Mouse (Mus musculus) G1E-ER4 (cell line): Measurements from ENCODE around the gene Spred3. TPM values are rescaled to one million over a fixed set of nuclear protein-coding genes. Genes with fewer than 3 reads are reported as not detected.

Experiments
- GATA1 ChIP-seq: IDR thresholded peaks from one replicate; pipeline ENCODE4 v1.8.0; 2012; ENCODE audit warnings: low read length, inconsistent platforms
- polyA plus RNA-seq: library from polyadenylated mRNA; stranded (reverse); fragments of >175 nt; gene quantifications from 2 replicates; pipeline ENCODE4 v1.2.3, GENCODE M21; 2012

Gene Spred3
- polyA plus RNA-seq, 1 experiment, result 0.72 TPM

- no peak for TF ChIP-seq GATA1
These were observed 763 bp downstream of the Spred3 start for GRCm38 (mm10) chr7:29169231-29170065.

DNA sequence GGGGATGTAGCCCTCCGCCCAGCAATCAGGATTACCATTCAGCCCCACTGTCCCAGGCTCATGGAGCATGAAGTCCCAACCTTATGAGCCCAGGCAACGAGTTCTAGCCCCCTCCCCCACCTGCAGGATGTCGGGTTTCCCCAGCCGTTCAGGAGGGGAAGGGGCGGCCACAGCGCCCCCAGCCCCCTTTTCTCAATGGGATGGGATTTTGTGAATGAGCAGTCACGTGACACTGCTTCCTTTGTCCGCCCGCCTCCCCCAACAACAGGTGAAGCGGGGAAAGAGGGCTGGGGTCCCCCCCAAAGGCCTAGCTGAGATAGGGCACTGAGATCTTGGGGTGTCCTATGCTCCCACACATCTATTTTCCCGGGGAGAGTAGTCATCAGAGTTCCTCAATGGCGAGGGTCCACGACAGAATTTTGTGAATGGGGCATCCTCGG, 1.4 kb downstream of the Spred3 start:
- no peak for TF ChIP-seq GATA1

DNA sequence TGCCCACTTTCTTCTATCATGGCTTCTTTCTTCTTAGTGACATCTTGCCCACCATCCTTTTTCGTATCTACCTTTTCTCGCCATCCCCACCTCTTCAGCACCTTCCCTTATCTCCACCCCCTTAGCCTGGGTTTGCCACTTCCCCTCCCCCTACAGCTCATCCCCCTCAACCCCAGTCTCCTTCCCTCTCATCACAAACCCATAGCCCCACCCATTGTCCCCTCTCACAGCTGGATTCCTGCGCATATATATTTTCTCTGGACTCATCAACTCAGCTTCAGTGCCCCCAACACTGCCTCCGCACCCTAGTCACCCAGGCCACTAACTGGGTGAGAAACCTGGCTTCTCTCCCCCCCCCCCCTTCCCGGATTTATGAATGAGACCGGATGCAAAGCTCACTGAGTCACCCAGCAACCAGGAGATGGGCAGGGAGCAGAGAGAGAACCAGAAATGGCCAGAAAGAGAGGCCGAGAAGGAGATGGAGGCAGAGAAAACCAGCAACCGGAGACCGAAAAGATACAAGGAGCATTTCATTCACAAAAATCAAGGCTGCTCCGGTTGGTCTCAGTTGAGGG, 2.0 kb downstream of the Spred3 start:
- TF ChIP-seq GATA1, result no peak

DNA sequence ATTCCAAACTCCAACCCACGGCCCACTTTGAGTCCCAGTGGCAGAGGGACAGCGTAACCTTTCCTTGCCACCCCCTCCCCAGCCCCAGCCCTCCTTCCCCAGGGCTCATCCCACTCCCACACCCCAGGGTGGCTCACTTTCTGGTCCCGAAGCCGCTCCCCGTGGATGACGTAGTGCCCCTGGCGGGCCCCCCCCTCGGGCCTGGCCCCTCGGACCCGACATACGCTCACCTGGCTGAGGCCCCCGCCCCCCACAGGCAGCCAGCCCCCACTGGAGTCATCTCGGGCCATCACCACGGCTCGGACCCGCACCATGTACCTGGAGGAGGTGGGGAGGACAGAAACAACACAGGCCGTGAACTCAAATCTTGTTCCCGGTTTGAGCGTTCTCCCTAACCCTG, 2.6 kb downstream of the Spred3 start:
- no peak for TF ChIP-seq GATA1

DNA sequence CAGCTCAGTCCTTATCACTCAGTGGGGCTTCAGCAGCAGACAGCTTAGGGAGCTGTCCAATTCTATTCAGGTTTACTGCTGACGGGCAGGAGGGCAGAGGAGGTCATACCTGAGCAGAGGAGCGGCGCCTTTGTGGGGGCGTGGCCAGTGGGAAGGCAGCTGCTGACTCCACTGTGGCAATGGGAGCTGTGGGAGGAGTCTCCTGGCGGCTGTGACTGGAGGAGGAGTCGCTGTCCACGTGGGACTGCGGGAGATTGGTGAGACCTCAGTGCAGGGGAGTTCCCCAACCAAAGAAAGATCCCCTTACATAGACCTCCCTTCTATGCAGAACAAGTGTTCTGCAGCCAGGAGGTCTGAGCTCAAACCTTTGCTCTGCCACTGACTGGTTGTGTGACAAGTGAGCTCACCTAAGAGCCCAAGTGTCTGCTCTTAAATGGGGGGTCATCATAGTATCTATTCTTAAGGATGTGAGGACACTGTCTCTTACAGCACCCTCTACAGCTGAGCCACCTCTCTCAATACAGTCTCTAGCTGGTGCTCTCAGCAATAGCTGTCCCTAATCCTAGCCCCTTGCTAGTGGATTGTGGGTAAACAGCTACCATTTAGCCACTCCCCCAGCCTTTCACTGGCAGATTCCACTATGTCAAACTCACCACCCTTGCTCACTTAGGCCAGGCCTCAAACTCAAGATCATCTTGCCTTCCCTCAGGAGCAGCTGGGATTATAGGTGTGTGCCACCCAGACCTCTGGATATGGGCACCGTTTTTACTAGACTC, 7.3 kb downstream of the Spred3 start:
- no peak for TF ChIP-seq GATA1

DNA sequence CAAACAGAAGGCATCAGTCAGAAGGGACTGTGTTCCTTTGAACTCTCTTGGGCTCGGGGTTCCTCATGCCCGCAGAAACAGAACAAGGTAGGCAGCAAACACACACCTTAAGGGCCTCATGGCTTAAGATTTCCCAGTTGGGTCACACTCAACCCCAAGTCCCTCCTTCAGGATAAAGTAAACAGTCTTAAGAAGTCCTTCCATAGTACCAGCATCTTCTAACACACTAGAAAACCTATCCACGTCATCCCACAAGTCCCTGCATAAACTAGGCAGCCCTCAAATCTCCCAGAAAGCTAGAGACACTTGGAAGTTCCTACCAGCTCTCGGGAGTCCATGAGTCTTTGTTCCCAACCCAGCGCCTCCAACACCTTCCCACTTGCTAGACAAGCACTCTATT, 7.9 kb downstream of the Spred3 start:
- TF ChIP-seq GATA1, result no peak

DNA sequence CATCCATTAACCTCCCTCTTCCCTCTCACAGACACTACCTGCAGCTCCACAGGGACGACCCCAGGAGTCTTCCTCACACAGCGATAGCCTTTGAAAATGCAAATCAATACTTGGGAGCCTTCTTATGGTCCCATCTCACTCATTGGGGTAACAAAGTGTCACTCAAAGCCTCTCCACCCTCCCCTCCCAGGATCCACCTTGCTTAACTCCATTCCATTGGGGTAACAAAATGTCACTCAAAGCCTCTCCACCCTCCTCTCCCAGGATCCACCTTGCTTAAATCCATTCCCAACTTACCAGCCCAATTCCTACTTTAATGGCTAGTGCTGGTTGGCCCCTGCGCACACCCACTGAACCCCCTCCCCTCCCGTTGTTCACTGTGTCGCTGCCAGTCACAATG, 11.9 kb downstream of the Spred3 start:
- no peak for TF ChIP-seq GATA1

DNA sequence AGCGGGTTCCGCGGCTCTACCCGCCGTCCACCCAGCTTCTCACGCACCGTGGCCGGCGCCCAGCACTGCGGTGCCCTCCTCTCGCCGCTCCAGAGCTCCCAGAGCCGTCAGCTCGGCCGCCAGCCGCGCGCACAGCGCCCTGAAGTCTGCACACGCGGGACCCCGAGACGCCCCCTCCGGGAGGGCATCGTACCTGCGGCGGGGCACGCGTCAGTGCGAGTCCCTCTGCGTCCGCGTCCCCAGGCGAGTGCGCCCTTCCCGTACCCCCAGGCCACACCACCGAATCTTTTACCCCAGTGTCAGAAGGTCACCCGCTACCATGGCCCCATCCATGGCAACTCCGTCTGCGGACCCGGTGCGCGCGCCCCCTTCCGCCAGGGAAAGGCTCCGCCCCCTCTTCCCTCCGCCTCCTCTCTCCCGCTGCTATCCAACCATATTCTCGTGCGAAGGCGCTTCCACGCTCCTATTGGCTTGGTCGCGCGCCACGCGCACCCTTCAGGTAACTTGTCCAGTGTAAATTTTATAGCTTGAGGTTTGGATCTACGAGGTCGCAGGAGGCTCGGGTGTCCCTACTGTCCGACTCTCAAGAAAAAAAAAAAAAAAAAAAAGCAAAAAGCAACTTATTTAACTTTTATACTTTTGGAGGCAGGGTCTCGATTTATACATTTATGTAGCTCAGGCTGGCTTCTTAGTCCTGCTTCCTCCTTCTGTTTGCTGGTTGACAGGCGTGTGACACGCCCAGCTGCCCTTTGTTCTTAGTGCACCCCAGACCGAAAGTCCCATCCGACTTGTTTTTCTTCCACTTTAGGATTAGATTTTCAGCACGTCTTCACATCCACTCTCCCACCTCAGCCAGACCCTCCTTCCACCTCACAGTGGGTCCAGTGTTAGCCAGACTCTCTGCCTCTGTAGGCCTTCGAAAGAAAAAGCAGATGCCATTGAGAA, 14.1 kb downstream of the Spred3 start, which contains the start of gene Fam98c:
Gene Fam98c, minus strand, starts transcription at position 397 of the 945 bp plus-strand sequence.
- TF ChIP-seq GATA1, result no peak

DNA sequence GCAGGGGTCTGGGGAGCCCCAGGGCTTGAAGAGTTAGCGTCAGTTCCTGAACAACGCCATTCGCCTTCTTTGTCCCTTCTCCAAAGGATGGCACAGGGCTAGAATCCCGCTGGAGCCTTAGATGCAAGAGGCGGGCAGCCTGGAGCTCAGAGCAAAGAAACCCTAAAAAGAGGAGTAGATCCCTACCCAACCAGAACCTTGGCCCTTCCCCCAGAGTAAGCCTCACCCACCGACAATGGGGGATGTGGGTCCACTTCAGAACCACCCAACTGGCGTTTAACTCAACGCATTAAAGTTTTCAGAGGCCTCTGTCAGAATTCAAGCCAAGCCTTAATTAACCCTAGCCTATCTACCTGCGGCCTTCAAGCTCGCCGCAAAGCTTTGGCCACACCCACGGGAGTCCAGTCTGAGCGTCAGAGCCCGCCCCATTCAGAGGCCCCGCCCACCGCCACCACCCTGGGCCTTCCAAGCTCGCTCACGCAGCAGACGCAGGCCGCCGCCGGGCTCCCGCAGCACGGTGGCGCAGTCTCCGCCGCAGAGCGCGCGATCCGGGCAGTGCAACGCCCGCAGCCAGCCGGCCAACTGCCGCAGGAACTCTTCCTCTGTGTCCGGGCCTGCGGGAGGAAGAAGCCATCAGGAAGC, 14.9 kb downstream of the Spred3 start:
- TF ChIP-seq GATA1, result no peak

- no peak for TF ChIP-seq GATA1
These were observed 16.0 kb downstream of the Spred3 start for GRCm38 (mm10) chr7:29154018-29154720.

DNA sequence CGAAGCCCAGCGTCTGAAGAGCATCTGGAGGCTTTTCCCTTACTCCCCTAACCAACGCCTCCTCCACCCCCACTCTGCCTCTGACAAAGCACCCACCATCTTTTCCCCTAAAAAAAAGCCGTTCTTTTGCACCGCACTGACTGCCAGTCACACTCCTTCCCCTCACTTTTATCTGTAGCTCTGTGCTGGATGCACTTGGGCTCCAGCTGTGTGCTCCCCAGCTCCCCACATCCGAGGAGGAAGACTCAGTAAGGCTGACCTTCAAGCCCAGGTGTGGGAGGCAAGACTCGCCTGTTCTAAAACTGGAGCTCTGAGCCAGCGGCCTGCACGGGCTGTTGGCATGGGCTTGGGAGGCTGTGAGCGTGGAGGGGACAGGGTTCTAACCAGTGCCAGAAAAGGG, 18.7 kb downstream of the Spred3 start:
- TF ChIP-seq GATA1, result no peak

GRCm38 (mm10) chr7:29148771-29149170, 21.4 kb downstream of the Spred3 start:
- TF ChIP-seq GATA1, result no peak

DNA sequence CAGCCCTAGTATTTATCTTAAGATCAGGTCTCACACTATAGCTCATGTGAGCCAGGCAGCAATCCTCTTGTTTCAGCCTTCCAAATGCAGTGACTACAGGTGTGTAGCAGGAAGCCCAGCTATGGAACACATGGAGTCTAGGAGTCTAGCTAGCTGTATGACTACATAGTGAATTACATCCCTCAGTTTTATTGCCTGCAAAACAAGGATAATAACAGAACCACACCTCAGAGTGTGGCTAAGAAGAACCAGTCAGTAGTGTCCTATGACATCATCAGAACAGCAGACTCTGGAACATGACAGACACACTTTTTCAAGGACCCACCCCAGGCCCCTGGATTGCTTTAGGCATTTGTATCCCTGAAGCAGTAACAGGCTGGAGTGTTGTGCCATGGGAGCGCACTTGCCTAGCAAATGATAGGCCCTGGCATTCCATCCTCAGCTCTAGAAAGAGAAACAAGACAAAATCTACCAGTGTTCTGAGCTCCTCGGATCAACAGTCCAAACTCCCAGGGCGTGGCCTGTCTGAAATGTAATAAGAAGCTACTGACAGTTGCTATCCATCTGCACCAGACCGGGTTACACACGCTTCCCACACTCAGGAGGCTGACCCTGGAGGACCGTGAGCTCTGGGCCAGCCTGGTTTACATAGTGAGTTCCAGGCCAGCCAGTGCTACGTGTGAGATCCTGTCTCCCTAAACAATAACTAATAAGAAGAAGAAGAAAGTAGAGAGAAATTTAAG, 23.4 kb downstream of the Spred3 start:
- TF ChIP-seq GATA1, result no peak

DNA sequence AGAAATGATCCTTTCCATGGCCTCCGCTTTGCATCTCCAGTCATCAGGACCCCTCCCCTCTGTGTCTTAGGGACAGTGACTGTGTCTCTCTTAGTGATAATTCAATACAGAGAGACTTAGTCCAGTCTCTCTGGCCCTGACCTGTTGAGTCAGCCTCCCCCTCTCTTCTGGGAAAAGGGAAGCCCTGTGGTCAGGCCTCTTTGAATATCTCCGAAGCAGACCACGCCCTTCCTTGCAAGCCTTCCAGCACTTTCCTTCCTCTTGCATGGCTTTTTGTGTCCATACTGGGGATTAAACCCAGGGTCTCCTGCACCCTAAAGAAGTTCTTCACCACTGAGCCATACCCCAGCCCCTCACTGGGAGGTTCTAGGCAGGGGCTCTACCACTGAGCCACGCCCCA, 26.2 kb downstream of the Spred3 start:
- no peak for TF ChIP-seq GATA1
